Mouse (Mus musculus): ENCODE measurements around the gene Fbn1. TPM values are rescaled to one million over a fixed set of nuclear protein-coding genes. Genes with fewer than 3 reads are reported as not detected.

Gene Fbn1
- total and polyA plus RNA-seq, 2 experiments from 2014 or later = 12.7 to 127 TPM

DNA sequence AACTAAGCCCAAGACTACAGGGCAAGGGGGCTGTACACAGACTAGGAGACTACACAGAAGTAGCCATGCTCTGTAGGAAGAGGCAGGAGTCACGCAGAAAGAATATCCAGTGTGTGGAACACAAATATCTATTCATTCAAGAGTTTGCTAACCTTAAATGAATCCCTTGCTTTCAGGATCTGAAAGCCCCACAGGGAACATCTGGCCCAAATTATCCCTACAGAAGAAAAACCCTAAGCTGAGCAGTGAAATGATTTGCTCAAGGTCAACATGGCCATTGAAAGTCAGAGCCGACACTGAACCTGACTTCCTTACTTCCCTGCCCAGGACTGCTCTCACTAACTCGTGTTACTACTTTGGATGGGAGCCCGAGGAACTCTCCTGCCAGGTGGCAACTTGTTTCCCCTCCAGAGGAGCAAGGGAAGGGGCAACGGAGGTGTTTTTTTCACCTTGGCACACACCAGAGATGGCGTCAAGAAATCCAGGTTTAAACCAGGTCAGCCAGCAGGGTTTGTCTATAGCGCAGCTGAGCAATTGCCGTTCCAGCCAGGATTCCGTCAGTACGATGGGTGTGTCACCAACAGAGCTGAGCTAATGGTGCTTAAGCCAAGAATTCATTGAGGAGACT lies 78.9 kb downstream of the Fbn1 start:
- H3K9ac ChIP-seq (replicated peaks; ENCODE audit: low read depth, low read length) = no peak overlapping the region
- H3K27ac ChIP-seq (ENCODE audit: low read depth) = no peak overlapping the region
- no peaks in the 10 kb centered on the region for H3K27me3 ChIP-seq (ENCODE audit: control insufficient read depth, insufficient read depth, low read length)
- H3K4me2 ChIP-seq (ENCODE audit: low read depth, low read length) = no peak overlapping the region
- TF ChIP-seq EP300 (IDR thresholded peaks at IDR 0.05; ENCODE audit: low read depth) (no peak), CTCF (IDR thresholded peaks at IDR 0.05; ENCODE audit: low read depth) (no peak)
- ATAC-seq (ENCODE audit: insufficient read depth, low read depth) (no peak; the same call in 1 of the 2 replicates), DNase-seq (ENCODE audit: low spot score) (peak; percentile 47)
- H3K4me3 ChIP-seq (ENCODE audit: low read depth, low read length) = no peak overlapping the region
- WGBS = 52% methylated on average over 10 of the region's 10 CpGs
- no peaks in the 10 kb centered on the region for H3K9me3 ChIP-seq (replicated peaks; ENCODE audit: control insufficient read depth, low read length)
- no peaks in the 10 kb centered on the region; the same call in 1 of the 2 replicates for H3K36me3 ChIP-seq (replicated peaks; ENCODE audit: control insufficient read depth, insufficient read depth, low read length)
- H3K4me1 ChIP-seq (ENCODE audit: control insufficient read depth, insufficient read depth) = peaks cover 6% of the 10 kb centered on the region

GRCm38 (mm10) chr2:125420604-125421003 lies 87.2 kb downstream of the Fbn1 start:
- Histone ChIP-seq H3K9ac (replicated peaks; ENCODE audit: low read depth, low read length) (no peak overlapping the region), H3K36me3 (replicated peaks; ENCODE audit: control insufficient read depth, insufficient read depth, low read length) (no peaks in the 10 kb centered on the region), H3K27me3 (ENCODE audit: control insufficient read depth, insufficient read depth, low read length) (no peaks in the 10 kb centered on the region), H3K4me3 (ENCODE audit: low read depth, low read length) (no peak overlapping the region), H3K9me3 (replicated peaks; ENCODE audit: control insufficient read depth, low read length) (no peaks in the 10 kb centered on the region), H3K4me2 (ENCODE audit: low read depth, low read length) (no peak overlapping the region), H3K27ac (ENCODE audit: low read depth) (no peak overlapping the region), H3K4me1 (ENCODE audit: control insufficient read depth, insufficient read depth) (peaks cover 6% of the 10 kb centered on the region; the same call in 1 of the 2 replicates)
- WGBS = 63% methylated on average over 9 of the region's 9 CpGs
- DNase-seq (ENCODE audit: low spot score) (peak; percentile 21), ATAC-seq (ENCODE audit: insufficient read depth, low read depth) (no peak; the same call in 1 of the 2 replicates)
- TF ChIP-seq EP300 (IDR thresholded peaks at IDR 0.05; ENCODE audit: low read depth) (no peak), CTCF (IDR thresholded peaks at IDR 0.05; ENCODE audit: low read depth) (no peak)

DNA sequence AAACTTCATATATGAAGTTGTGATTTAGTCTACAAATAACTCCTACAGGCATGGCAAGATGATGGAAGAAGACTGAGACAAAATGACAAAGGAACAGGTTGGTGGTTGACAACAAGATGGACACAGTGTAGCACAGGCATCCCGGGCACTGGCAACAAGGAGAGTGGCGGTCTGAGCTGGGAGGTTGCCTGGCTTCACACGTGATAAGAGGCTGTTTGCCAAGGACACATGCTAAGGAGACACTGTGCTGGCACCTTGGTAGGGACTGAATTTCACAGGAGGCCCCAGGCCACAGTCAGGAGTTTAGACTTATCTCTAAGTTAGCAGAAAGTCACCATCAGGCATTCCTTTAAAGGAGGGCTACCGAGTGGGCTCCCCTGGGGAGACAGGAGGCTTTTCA lies 88.1 kb downstream of the Fbn1 start:
- ATAC-seq (ENCODE audit: insufficient read depth, low read depth) (peak; percentile 72), DNase-seq (ENCODE audit: low spot score) (peak; percentile 41)
- Histone ChIP-seq H3K4me1 (ENCODE audit: control insufficient read depth, insufficient read depth) (peaks cover 6% of the 10 kb centered on the region; the same call in 1 of the 2 replicates), H3K9ac (replicated peaks; ENCODE audit: low read depth, low read length) (no peak overlapping the region), H3K27me3 (ENCODE audit: control insufficient read depth, insufficient read depth, low read length) (no peaks in the 10 kb centered on the region), H3K9me3 (replicated peaks; ENCODE audit: control insufficient read depth, low read length) (no peaks in the 10 kb centered on the region), H3K4me2 (ENCODE audit: low read depth, low read length) (no peak overlapping the region), H3K36me3 (replicated peaks; ENCODE audit: control insufficient read depth, insufficient read depth, low read length) (no peaks in the 10 kb centered on the region), H3K4me3 (ENCODE audit: low read depth, low read length) (no peak overlapping the region), H3K27ac (ENCODE audit: low read depth) (no peak overlapping the region)
- 24% methylated on average over 4 of the region's 4 CpGs for WGBS
- no peak for TF ChIP-seq CTCF (IDR thresholded peaks at IDR 0.05; ENCODE audit: low read depth)

DNA sequence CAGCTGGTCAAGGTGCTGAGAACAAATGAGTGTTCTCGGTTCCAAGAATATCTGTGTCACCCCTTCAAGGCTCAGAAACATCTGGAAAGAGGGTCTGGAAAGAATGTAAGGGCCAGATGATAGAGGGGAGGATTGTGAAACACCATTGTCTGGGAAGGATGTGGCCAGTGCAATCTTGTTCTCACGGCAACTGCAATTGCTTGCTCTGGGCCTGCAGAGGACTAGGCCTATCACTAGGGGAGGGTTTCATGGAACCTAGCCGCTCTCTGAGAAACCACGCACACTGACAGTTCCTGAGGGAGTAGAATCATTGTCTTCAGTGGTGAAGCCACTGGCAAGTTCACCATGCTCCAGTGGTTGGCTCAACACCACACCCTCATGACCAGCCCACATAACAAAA lies 89.2 kb downstream of the Fbn1 start:
- no peak overlapping the region for H3K9ac ChIP-seq (replicated peaks; ENCODE audit: low read depth, low read length)
- H3K4me3 ChIP-seq (ENCODE audit: low read depth, low read length) = no peak overlapping the region
- H3K27ac ChIP-seq (ENCODE audit: low read depth) = no peak overlapping the region
- no peaks in the 10 kb centered on the region for H3K27me3 ChIP-seq (ENCODE audit: control insufficient read depth, insufficient read depth, low read length)
- H3K36me3 ChIP-seq (replicated peaks; ENCODE audit: control insufficient read depth, insufficient read depth, low read length) = no peaks in the 10 kb centered on the region
- no peak overlapping the region for H3K4me2 ChIP-seq (ENCODE audit: low read depth, low read length)
- H3K9me3 ChIP-seq (replicated peaks; ENCODE audit: control insufficient read depth, low read length) = no peaks in the 10 kb centered on the region
- DNase-seq (ENCODE audit: low spot score) (no peak), ATAC-seq (ENCODE audit: insufficient read depth, low read depth) (no peak)
- TF ChIP-seq EP300 (IDR thresholded peaks at IDR 0.05; ENCODE audit: low read depth) = no peak
- no peak for TF ChIP-seq CTCF (IDR thresholded peaks at IDR 0.05; ENCODE audit: low read depth)
- H3K4me1 ChIP-seq (ENCODE audit: control insufficient read depth, insufficient read depth) = peaks cover 6% of the 10 kb centered on the region; the same call in 1 of the 2 replicates
- 69% methylated on average over 4 of the region's 4 CpGs for WGBS

- Histone ChIP-seq H3K9ac (replicated peaks; ENCODE audit: low read depth, low read length) (no peak overlapping the region), H3K27me3 (ENCODE audit: control insufficient read depth, insufficient read depth, low read length) (no peaks in the 10 kb centered on the region), H3K9me3 (replicated peaks; ENCODE audit: control insufficient read depth, low read length) (no peaks in the 10 kb centered on the region), H3K4me3 (ENCODE audit: low read depth, low read length) (no peak overlapping the region), H3K27ac (ENCODE audit: low read depth) (no peak overlapping the region), H3K4me1 (ENCODE audit: control insufficient read depth, insufficient read depth) (peaks cover 6% of the 10 kb centered on the region; the same call in 1 of the 2 replicates), H3K4me2 (ENCODE audit: low read depth, low read length) (no peak overlapping the region), H3K36me3 (replicated peaks; ENCODE audit: control insufficient read depth, insufficient read depth, low read length) (no peaks in the 10 kb centered on the region)
- ATAC-seq (ENCODE audit: insufficient read depth, low read depth) = no peak
- 75% methylated on average over 10 of the region's 10 CpGs for WGBS
- no peak for TF ChIP-seq EP300 (IDR thresholded peaks at IDR 0.05; ENCODE audit: low read depth)
- no peak for TF ChIP-seq CTCF (IDR thresholded peaks at IDR 0.05; ENCODE audit: low read depth)
- no peak for DNase-seq (ENCODE audit: low spot score)
These were observed 91.1 kb downstream of the Fbn1 start for GRCm38 (mm10) chr2:125416541-125417245.
